Mouse (Mus musculus): ENCODE data around the gene Tcf7l2. TPM values are rescaled to one million over a fixed set of nuclear protein-coding genes. Genes with fewer than 3 reads are reported as not detected.

The Tcf7l2 gene
- total and polyA plus RNA-seq, 2 experiments, result 3.2 to 14.6 TPM

DNA sequence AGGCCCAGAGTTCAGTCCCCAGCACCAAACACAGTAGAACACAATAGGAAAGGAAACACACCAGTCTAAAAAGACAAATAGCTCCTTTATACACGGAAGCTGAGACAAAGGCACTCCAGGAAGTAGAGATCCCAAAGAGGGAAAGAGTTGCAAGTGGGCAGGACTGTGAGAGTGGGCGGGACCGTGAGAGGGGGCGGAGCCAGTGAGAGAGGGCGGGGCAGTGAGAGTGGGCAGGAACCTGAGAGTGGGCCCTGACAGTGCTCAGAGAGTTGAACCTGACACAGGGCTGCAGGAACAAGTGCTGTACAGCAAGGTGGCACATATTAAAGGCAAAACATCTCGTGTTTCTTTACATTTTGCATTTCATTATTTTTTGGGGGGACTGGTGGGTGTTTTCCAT lies 22.5 kb upstream of the Tcf7l2 start:
- Histone ChIP-seq H3K36me3 (ENCODE audit: control insufficient read depth, insufficient read depth, low read length) (no peaks in the 10 kb centered on the region), H3K9ac (ENCODE audit: low read depth, low read length) (no peak overlapping the region), H3K4me3 (ENCODE audit: insufficient read depth, low read depth, low read length) (no peak overlapping the region), H3K4me1 (ENCODE audit: control insufficient read depth, insufficient read depth, low read length) (peaks cover 7% of the 10 kb centered on the region; the same call in 1 of the 2 replicates), H3K27ac (replicated peaks; ENCODE audit: insufficient read depth, low read depth, low read length) (no peak overlapping the region), H3K27me3 (ENCODE audit: control insufficient read depth, insufficient read depth, low read length) (no peaks in the 10 kb centered on the region), H3K79me2 (ENCODE audit: control insufficient read depth, insufficient read depth, low read length) (no peaks in the 10 kb centered on the region)
- no peak for TF ChIP-seq POLR2A (IDR thresholded peaks at IDR 0.05; ENCODE audit: extremely low read depth, insufficient read depth, low read length)
- TF ChIP-seq CTCF (IDR thresholded peaks at IDR 0.05; ENCODE audit: low read depth, low read length), result no peak
- no peak for DNase-seq (ENCODE audit: extremely low read depth, low read depth, low spot score)
- 86% methylated on average over 6 of the region's 6 CpGs for WGBS

DNA sequence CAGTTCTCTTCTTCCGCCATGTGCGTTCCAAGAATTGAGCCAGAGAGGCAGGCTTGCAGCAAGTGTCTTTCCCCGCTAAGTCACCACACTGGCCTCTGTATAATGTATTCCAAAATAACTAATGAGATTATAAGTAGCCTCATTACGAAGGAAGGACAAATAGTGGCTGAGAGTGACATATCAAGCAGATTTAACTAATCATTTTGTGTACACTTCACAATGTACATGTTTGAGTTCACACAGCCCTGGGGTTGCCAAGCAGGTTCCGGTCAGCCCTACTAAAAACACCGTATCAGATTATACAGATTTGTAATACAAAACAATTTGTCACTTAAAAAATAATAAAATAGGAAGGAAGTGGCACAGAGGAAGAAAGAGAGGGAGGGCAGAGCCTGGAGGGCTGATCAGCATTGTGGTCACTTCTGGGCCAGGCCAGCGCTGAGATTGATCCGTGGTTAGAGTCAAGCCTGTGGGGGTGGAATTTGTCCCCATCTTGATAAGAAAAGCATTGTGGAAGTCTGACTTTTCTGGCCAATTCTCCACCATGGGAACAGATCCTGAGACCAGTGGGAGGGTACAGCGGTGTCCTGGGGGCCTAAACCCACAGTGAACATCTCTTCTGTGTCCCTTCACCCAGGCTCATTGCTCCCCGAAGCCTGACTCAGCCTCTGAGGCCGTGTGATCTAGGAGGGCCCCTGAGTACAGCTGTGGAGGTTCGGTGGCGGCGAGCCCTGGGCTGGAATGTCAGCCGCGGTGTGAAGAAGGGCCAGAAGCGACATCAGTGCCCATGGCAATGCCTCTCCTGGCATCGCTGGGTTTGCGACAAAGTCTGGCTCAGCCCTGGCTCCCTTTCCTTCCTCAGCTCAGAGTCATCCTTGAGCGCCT lies 21.9 kb upstream of the Tcf7l2 start:
- Histone ChIP-seq H3K36me3 (ENCODE audit: control insufficient read depth, insufficient read depth, low read length) (no peaks in the 10 kb centered on the region), H3K4me3 (ENCODE audit: insufficient read depth, low read depth, low read length) (peak overlapping the region; percentile 0; the same call in 1 of the 2 replicates), H3K9ac (ENCODE audit: low read depth, low read length) (peak overlapping the region; percentile 46; the same call in 1 of the 2 replicates), H3K27ac (replicated peaks; ENCODE audit: insufficient read depth, low read depth, low read length) (peak overlapping the region; percentile 43), H3K4me1 (ENCODE audit: control insufficient read depth, insufficient read depth, low read length) (peaks cover 7% of the 10 kb centered on the region; the same call in 1 of the 2 replicates), H3K27me3 (ENCODE audit: control insufficient read depth, insufficient read depth, low read length) (no peaks in the 10 kb centered on the region), H3K79me2 (ENCODE audit: control insufficient read depth, insufficient read depth, low read length) (no peaks in the 10 kb centered on the region)
- peak; percentile 69 for DNase-seq (ENCODE audit: extremely low read depth, low read depth, low spot score)
- 51% methylated on average over 20 of the region's 20 CpGs for WGBS
- no peak for TF ChIP-seq CTCF (IDR thresholded peaks at IDR 0.05; ENCODE audit: low read depth, low read length)
- TF ChIP-seq POLR2A (IDR thresholded peaks at IDR 0.05; ENCODE audit: extremely low read depth, insufficient read depth, low read length), result no peak

DNA sequence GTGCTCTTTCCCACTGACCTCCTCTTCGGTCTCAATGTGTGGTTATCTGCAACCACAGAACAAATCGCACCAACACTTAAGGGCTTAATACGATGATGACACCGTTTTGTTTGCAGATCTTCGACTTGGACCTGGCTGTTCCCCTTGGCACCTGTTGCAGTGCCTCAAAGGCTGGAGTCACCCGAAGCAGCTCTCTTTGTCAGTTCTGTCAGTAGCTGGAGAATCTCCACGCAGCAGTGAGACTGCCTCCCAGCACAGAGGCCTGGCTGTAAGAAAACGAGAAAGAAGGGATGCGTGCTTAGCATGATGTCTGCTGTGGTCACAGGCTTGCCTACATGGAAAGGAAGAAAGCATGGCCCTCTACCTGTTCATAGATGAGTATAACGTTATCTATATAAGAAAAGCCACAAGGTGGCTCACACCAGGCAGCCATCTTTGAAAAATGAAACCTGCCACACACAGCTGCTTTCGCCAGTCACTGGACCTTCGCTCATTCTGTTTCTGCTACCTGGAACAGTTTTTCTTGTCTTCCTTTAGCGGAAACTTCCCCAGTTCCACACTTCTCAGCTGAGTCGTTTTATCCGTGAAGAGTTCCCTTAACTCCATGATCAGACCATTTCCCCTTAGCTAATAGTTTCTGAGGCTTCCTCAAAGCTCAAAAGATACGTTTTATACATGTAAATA lies 21.1 kb upstream of the Tcf7l2 start:
- no peaks in the 10 kb centered on the region for H3K36me3 ChIP-seq (ENCODE audit: control insufficient read depth, insufficient read depth, low read length)
- WGBS, result 58% methylated on average over 16 of the region's 16 CpGs
- TF ChIP-seq POLR2A (IDR thresholded peaks at IDR 0.05; ENCODE audit: extremely low read depth, insufficient read depth, low read length), result no peak
- TF ChIP-seq CTCF (IDR thresholded peaks at IDR 0.05; ENCODE audit: low read depth, low read length), result no peak
- H3K79me2 ChIP-seq (ENCODE audit: control insufficient read depth, insufficient read depth, low read length), result no peaks in the 10 kb centered on the region
- peaks cover 7% of the 10 kb centered on the region; the same call in 1 of the 2 replicates for H3K4me1 ChIP-seq (ENCODE audit: control insufficient read depth, insufficient read depth, low read length)
- peak; percentile 72 for DNase-seq (ENCODE audit: extremely low read depth, low read depth, low spot score)
- H3K4me3 ChIP-seq (ENCODE audit: insufficient read depth, low read depth, low read length), result no peak overlapping the region
- H3K27ac ChIP-seq (replicated peaks; ENCODE audit: insufficient read depth, low read depth, low read length), result peak overlapping the region; percentile 43; the same call in 1 of the 2 replicates
- H3K9ac ChIP-seq (ENCODE audit: low read depth, low read length), result peak overlapping the region; percentile 46; the same call in 1 of the 2 replicates
- no peaks in the 10 kb centered on the region for H3K27me3 ChIP-seq (ENCODE audit: control insufficient read depth, insufficient read depth, low read length)

DNA sequence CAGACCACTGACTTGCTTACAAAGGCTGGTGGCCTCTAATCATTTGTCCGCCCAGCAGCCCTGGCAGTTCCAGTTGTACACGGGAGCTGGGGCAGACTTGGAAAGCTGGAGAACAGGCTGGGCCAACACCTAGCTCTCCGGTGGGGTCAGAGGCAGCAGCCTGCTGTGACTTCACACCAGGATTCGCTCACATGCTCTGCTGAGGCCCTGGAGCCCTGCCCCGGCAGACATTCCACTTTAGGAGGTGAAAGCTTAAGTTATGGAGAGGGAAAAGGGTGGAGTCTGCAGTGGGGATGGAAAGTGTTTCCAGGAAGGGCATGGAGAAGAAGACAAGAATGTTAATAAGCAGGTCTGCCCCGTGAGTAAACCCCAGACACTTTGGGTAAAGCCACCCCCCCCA lies 19.2 kb upstream of the Tcf7l2 start:
- Histone ChIP-seq H3K27me3 (ENCODE audit: control insufficient read depth, insufficient read depth, low read length) (no peaks in the 10 kb centered on the region), H3K9ac (ENCODE audit: low read depth, low read length) (no peak overlapping the region)

DNA sequence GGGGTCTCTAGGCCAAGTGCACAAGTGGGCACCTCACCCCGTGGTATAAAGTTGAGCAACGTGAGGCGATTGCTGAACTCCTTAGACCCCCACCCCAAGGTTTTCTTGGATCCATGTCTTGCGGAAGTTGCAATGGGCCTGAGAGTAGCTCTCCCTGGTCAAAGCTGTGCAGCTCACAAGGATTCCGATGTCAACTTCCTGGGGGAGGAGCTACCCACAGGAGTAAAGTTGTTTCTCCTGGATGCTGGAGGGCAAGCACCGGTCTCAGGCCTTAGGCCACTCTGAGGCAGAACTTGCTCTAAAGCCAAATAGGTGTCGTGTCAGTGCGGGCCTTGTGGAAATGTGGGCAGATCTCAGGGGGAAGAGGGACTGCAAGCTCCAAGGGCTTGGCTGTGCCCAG lies 12.2 kb upstream of the Tcf7l2 start:
- Histone ChIP-seq H3K9ac (ENCODE audit: low read depth, low read length) (no peak overlapping the region), H3K27me3 (ENCODE audit: control insufficient read depth, insufficient read depth, low read length) (no peaks in the 10 kb centered on the region), H3K4me1 (ENCODE audit: control insufficient read depth, insufficient read depth, low read length) (no peaks in the 10 kb centered on the region), H3K36me3 (ENCODE audit: control insufficient read depth, insufficient read depth, low read length) (no peaks in the 10 kb centered on the region), H3K4me3 (ENCODE audit: insufficient read depth, low read depth, low read length) (no peak overlapping the region), H3K27ac (replicated peaks; ENCODE audit: insufficient read depth, low read depth, low read length) (no peak overlapping the region), H3K79me2 (ENCODE audit: control insufficient read depth, insufficient read depth, low read length) (no peaks in the 10 kb centered on the region)
- 87% methylated on average over 8 of the region's 8 CpGs for WGBS
- no peak for TF ChIP-seq POLR2A (IDR thresholded peaks at IDR 0.05; ENCODE audit: extremely low read depth, insufficient read depth, low read length)
- TF ChIP-seq CTCF (IDR thresholded peaks at IDR 0.05; ENCODE audit: low read depth, low read length), result no peak
- no peak for DNase-seq (ENCODE audit: extremely low read depth, low read depth, low spot score)

More for the DNA sequence above, 19.2 kb upstream of the Tcf7l2 start:
- Histone ChIP-seq H3K4me1 (ENCODE audit: control insufficient read depth, insufficient read depth, low read length) (peaks cover 7% of the 10 kb centered on the region; the same call in 1 of the 2 replicates), H3K79me2 (ENCODE audit: control insufficient read depth, insufficient read depth, low read length) (no peaks in the 10 kb centered on the region), H3K36me3 (ENCODE audit: control insufficient read depth, insufficient read depth, low read length) (no peaks in the 10 kb centered on the region), H3K4me3 (ENCODE audit: insufficient read depth, low read depth, low read length) (no peak overlapping the region), H3K27ac (replicated peaks; ENCODE audit: insufficient read depth, low read depth, low read length) (no peak overlapping the region)
- 79% methylated on average over 6 of the region's 6 CpGs for WGBS
- no peak for DNase-seq (ENCODE audit: extremely low read depth, low read depth, low spot score)
- TF ChIP-seq POLR2A (IDR thresholded peaks at IDR 0.05; ENCODE audit: extremely low read depth, insufficient read depth, low read length), result no peak
- TF ChIP-seq CTCF (IDR thresholded peaks at IDR 0.05; ENCODE audit: low read depth, low read length), result no peak

Measured in liver, adult 2 months (tissue).